Mouse (Mus musculus) adrenal gland, postnatal 25 days (tissue): ENCODE data around the gene Vamp8. TPM values are rescaled to one million over a fixed set of nuclear protein-coding genes. Genes with fewer than 3 reads are reported as not detected.

Experiments
- DNase-seq: peaks from one replicate; pipeline ENCODE4 v3.0.0; 2021; ENCODE audit warnings: mixed read lengths
- total RNA-seq: library from RNA; stranded (reverse); gene quantifications from 2 replicates; pipeline ENCODE4 v1.2.3, GENCODE M21; 2021

The Vamp8 gene
- total RNA-seq, 1 experiment from 2014 or later: 154 TPM

- no peak for DNase-seq
Measured at GRCm38 (mm10) chr6:72352636-72353405, 37.7 kb downstream of the Vamp8 start.

GRCm38 (mm10) chr6:72350214-72350613 lies 40.3 kb downstream of the Vamp8 start:
- no peak for DNase-seq

- DNase-seq: no peak
Measured at GRCm38 (mm10) chr6:72348411-72348810, 42.1 kb downstream of the Vamp8 start.

GRCm38 (mm10) chr6:72347166-72347941 lies 43.1 kb downstream of the Vamp8 start, which contains the start of gene 0610030E20Rik:
TSS of gene 0610030E20Rik (plus strand) at chr6:72347317.
- DNase-seq: peak; percentile 77

GRCm38 (mm10) chr6:72346261-72346660 lies 44.2 kb downstream of the Vamp8 start:
- DNase-seq: no peak

GRCm38 (mm10) chr6:72345633-72346032 lies 44.9 kb downstream of the Vamp8 start:
- no peak for DNase-seq

- DNase-seq: peak; percentile 93
Measured at GRCm38 (mm10) chr6:72345074-72345567, 45.4 kb downstream of the Vamp8 start, which contains the start of gene Usp39. TSS of gene Usp39 (minus strand) at chr6:72345184.

GRCm38 (mm10) chr6:72344396-72345073 lies 46.0 kb downstream of the Vamp8 start:
- DNase-seq: no peak

- no peak for DNase-seq
Measured at GRCm38 (mm10) chr6:72340481-72340880, 50.0 kb downstream of the Vamp8 start.

Other genes starting within 250 kb of the Vamp8 start
- 2.2 and 3.3 TPM in 2 replicates for gene Atoh8, start 155.1 kb downstream of the Vamp8 start, total RNA-seq
- not detected in 2 replicates for gene Sftpb, start 86.1 kb downstream of the Vamp8 start, total RNA-seq
- gene Usp39, start 45.5 kb downstream of the Vamp8 start, total RNA-seq: 29.2 and 30.1 TPM in 2 replicates
- gene 0610030E20Rik, start 43.4 kb downstream of the Vamp8 start, total RNA-seq: 35.5 and 38.8 TPM in 2 replicates
- 20.7 and 23.2 TPM in 2 replicates for gene Tmem150a, start 35.3 kb downstream of the Vamp8 start, total RNA-seq
- gene Rnf181, start 23.7 kb downstream of the Vamp8 start, total RNA-seq: 368 and 473 TPM in 2 replicates
- 35.2 and 51.8 TPM in 2 replicates for gene Vamp5, start 10.2 kb downstream of the Vamp8 start, total RNA-seq
- 52.5 and 56.9 TPM in 2 replicates for gene Ggcx, start 23.6 kb upstream of the Vamp8 start, total RNA-seq
- 199 and 214 TPM in 2 replicates for gene Mat2a, start 48.9 kb upstream of the Vamp8 start, total RNA-seq
- 0.39 TPM in 1 of 2 replicates, not detected in the other for gene Sh2d6, start 131.0 kb upstream of the Vamp8 start, total RNA-seq
- gene Capg, start 153.7 kb upstream of the Vamp8 start, total RNA-seq: 30.3 and 48.1 TPM in 2 replicates
- gene Elmod3, start 207.7 kb upstream of the Vamp8 start, total RNA-seq: 23.3 and 24.4 TPM in 2 replicates
- gene Retsat, start 207.8 kb upstream of the Vamp8 start, total RNA-seq: 309 and 334 TPM in 2 replicates
- gene Tgoln1, start 226.3 kb upstream of the Vamp8 start, total RNA-seq: 176 and 187 TPM in 2 replicates